Mouse (Mus musculus) liver, embryonic 13.5 days (tissue): ENCODE data around the gene Chit1. TPM values are rescaled to one million over a fixed set of nuclear protein-coding genes. Genes with fewer than 3 reads are reported as not detected.

Experiments used
- ATAC-seq: fragments of 200-750 bp; cut with Nextera tagmentation; 2 replicates; pipeline ENCODE4 v1.8.0; 2017; ENCODE audit warnings: low read depth, mild to moderate bottlenecking, moderate number of reproducible peaks, moderate library complexity
- DNase-seq: peaks from one replicate; pipeline ENCODE4 v3.0.0; 2022
- H3K27ac ChIP-seq: fragments of 300-500 bp; sonication (generic); 2 replicates; pipeline ENCODE4 v1.5.1; 2015; ENCODE audit warnings: moderate library complexity, mild to moderate bottlenecking, inconsistent platforms
- H3K27me3 ChIP-seq: fragments of 300-500 bp; sonication (generic); 2 replicates; pipeline ENCODE4 v1.6.1; 2015; ENCODE audit warnings: mild to moderate bottlenecking, inconsistent platforms
- H3K36me3 ChIP-seq: fragments of 300-500 bp; sonication (generic); 2 replicates; pipeline ENCODE4 v1.6.1; 2015; ENCODE audit warnings: mild to moderate bottlenecking, inconsistent platforms
- H3K4me1 ChIP-seq: fragments of 300-500 bp; sonication (generic); replicated peaks from 2 replicates; pipeline ENCODE4 v1.6.1; 2015; ENCODE audit warnings: inconsistent platforms
- H3K4me2 ChIP-seq: fragments of 300-500 bp; sonication (generic); 2 replicates; pipeline ENCODE4 v1.6.1; 2015; ENCODE audit warnings: inconsistent platforms, mild to moderate bottlenecking, moderate library complexity
- H3K4me3 ChIP-seq: fragments of 300-500 bp; sonication (generic); replicated peaks from 2 replicates; pipeline ENCODE4 v1.5.1; 2015; ENCODE audit warnings: mild to moderate bottlenecking, inconsistent platforms
- H3K9ac ChIP-seq: fragments of 300-500 bp; sonication (generic); 2 replicates; pipeline ENCODE4 v1.6.1; 2015; ENCODE audit warnings: mild to moderate bottlenecking, inconsistent platforms
- H3K9me3 ChIP-seq: fragments of 300-500 bp; sonication (generic); replicated peaks from 2 replicates; pipeline ENCODE4 v1.6.1; 2016; ENCODE audit warnings: inconsistent platforms
- WGBS: fragments of 180-500 bp; shearing (Covaris S2); methylation state at CpG from one replicate; pipeline ENCODE4 v1.1.7; 2015; ENCODE audit not compliant: insufficient replicate concordance; 5-methylcytosine and 5-hydroxymethylcytosine counted together
- polyA plus RNA-seq: library from polyadenylated mRNA; unstranded; fragments of >200 nt; fragmentation: Nextera tagmentation; extraction: Ambion mirVana; gene quantifications from 2 replicates; pipeline ENCODE4 v1.2.1, GENCODE M21; 2015

Gene Chit1
- polyA plus RNA-seq, 1 experiment from 2014 or later, result 0.12 TPM

DNA sequence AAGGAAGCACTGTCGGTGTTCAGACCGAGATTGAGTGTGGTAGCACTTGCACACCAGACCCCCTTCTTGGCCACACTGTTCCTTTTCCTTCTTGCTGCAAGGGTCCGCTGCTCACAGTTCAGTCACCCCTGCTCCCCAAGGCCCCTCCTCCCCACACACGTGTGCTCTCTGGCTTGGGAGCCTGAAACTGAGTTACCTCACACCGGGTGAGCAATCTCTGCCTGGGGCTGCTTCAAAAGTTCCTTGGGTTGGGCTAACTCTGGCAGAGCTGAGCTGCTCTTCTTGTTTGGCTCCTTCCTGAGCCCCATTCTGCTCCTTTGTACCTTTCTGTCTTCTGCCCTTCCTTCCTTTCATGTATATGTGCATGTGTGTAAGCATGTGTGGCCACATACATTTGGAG is 2.5 kb downstream of the Chit1 start:
- H3K9ac ChIP-seq, result no peak overlapping the region
- H3K27me3 ChIP-seq, result peaks cover 22% of the 10 kb centered on the region
- ATAC-seq (no peak), DNase-seq (no peak)
- H3K4me1 ChIP-seq, result peaks cover 23% of the 10 kb centered on the region
- no peak overlapping the region for H3K27ac ChIP-seq
- H3K4me3 ChIP-seq, result no peak overlapping the region
- no peak overlapping the region for H3K4me2 ChIP-seq
- no peaks in the 10 kb centered on the region for H3K9me3 ChIP-seq
- WGBS, result 61% methylated on average over 5 of the region's 5 CpGs
- H3K36me3 ChIP-seq, result no peaks in the 10 kb centered on the region

- Histone ChIP-seq H3K4me1 (peaks cover 21% of the 10 kb centered on the region), H3K36me3 (no peaks in the 10 kb centered on the region), H3K4me2 (no peak overlapping the region), H3K9me3 (no peaks in the 10 kb centered on the region), H3K4me3 (no peak overlapping the region), H3K9ac (no peak overlapping the region), H3K27ac (no peak overlapping the region), H3K27me3 (peaks cover 22% of the 10 kb centered on the region)
- DNase-seq (no peak), ATAC-seq (no peak)
- WGBS, result 73% methylated on average over 7 of the region's 7 CpGs
Observed at GRCm38 (mm10) chr1:134114018-134114417, 3.0 kb downstream of the Chit1 start.

DNA sequence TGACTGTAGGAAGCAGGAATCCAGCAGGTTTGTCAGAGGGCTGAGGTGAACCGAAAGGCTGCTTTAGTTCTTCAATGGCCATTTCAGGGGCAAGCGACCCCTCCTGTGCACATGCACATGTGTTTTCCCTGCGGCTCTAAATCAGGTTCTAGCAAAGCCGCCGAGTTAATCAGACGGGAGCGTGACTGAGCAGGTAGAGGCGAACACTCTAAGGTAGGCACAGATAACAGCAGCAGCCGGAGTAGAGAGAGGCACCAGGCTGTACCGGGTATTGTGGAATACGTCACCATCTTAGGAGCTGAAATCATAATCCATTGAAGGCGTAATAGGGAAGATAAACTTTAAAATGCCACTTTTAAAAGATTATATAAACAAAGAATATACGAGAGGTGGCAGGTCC is 3.7 kb downstream of the Chit1 start:
- DNase-seq, result no peak
- H3K4me3 ChIP-seq, result no peak overlapping the region
- H3K27me3 ChIP-seq, result peaks cover 22% of the 10 kb centered on the region
- H3K27ac ChIP-seq, result no peak overlapping the region
- H3K36me3 ChIP-seq, result no peaks in the 10 kb centered on the region
- no peak overlapping the region for H3K4me2 ChIP-seq
- no peaks in the 10 kb centered on the region for H3K9me3 ChIP-seq
- no peak overlapping the region for H3K9ac ChIP-seq
- 71% methylated on average over 13 of the region's 13 CpGs for WGBS
- H3K4me1 ChIP-seq, result peaks cover 21% of the 10 kb centered on the region
- no peak for ATAC-seq

GRCm38 (mm10) chr1:134115424-134115823 is 4.4 kb downstream of the Chit1 start:
- no peak overlapping the region for H3K4me3 ChIP-seq
- ATAC-seq, result no peak

GRCm38 (mm10) chr1:134117110-134117509 is 6.1 kb downstream of the Chit1 start:
- Histone ChIP-seq H3K4me3 (no peak overlapping the region), H3K9ac (no peak overlapping the region), H3K9me3 (no peaks in the 10 kb centered on the region), H3K36me3 (no peaks in the 10 kb centered on the region), H3K27ac (no peak overlapping the region), H3K27me3 (peaks cover 37% of the 10 kb centered on the region), H3K4me2 (no peak overlapping the region), H3K4me1 (no peaks in the 10 kb centered on the region)
- ATAC-seq (no peak), DNase-seq (no peak)
- WGBS, result 71% methylated on average over 5 of the region's 5 CpGs

More at GRCm38 (mm10) chr1:134115424-134115823, 4.4 kb downstream of the Chit1 start:
- Histone ChIP-seq H3K4me2 (no peak overlapping the region), H3K27me3 (peaks cover 23% of the 10 kb centered on the region), H3K27ac (no peak overlapping the region), H3K36me3 (no peaks in the 10 kb centered on the region), H3K9ac (no peak overlapping the region), H3K4me1 (peaks cover 17% of the 10 kb centered on the region), H3K9me3 (no peaks in the 10 kb centered on the region)
- 59% methylated on average over 8 of the region's 8 CpGs for WGBS
- no peak for DNase-seq

DNA sequence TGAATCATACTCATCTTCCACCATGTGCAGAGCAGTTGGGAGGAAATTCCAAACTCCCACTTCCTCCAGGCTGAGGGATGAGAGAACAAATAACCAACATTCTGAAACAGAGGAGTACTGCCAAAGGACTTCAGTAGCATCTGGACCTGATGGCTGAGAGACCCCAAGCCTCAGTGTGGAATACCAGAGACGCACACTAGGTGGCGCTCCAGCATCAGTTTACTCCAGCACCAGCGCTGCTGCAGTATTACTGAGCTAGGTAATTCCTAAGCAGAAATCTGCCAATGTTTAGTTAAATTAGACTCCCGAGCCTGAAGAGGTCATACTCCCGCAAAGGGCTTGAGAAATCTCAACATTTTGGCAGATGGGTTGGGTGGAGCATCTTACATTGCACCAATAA is 9.1 kb downstream of the Chit1 start:
- H3K4me2 ChIP-seq, result no peak overlapping the region
- no peaks in the 10 kb centered on the region for H3K9me3 ChIP-seq
- peaks cover 31% of the 10 kb centered on the region for H3K27me3 ChIP-seq
- WGBS, result 1% methylated on average over 5 of the region's 5 CpGs
- no peak overlapping the region for H3K4me3 ChIP-seq
- DNase-seq (peak; percentile 57), ATAC-seq (no peak)
- H3K36me3 ChIP-seq, result no peaks in the 10 kb centered on the region
- no peak overlapping the region for H3K27ac ChIP-seq
- no peak overlapping the region for H3K9ac ChIP-seq
- no peaks in the 10 kb centered on the region for H3K4me1 ChIP-seq

DNA sequence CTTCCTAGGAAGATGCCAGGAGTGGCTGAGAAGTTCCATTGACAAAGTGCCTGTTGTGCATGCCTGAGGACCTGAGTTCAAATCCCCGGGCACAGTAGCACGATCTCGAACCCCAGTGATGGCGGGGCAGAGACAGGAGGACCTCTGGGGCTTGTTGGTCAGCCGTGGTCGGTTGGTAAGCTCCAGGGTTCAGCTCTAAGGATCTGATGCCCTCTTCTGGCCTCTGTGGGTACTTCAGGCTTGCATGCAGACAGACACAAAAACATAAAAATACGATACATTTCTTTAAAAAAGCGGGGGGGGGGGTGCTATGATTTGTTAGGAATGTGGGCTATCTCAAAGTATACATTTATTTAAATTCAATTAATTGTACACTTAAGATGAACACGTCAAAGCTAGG is 11.2 kb downstream of the Chit1 start:
- DNase-seq, result no peak
- 38% methylated on average over 9 of the region's 9 CpGs for WGBS
- ATAC-seq, result no peak

DNA sequence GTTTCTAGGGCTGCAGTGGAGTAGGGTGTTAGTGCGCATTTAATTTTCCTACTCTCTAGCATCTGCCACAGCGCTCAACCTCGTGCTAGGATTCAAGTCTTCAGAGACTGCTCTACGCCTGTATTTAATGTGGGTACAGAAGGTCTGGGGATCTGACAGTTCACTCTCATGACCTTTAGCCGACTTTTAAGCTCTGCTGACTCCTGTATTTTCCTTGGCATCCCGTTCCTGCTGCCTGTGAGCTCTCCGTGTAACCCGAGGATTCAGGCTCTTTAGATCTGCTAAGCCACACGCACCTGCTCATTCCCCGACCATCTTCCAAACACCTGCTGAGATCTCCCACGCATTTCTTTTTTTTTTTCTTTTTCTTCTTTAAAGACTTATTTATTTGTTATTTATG is 22.3 kb downstream of the Chit1 start:
- Histone ChIP-seq H3K9me3 (no peaks in the 10 kb centered on the region), H3K4me2 (no peak overlapping the region), H3K27me3 (no peaks in the 10 kb centered on the region), H3K36me3 (no peaks in the 10 kb centered on the region), H3K4me3 (no peak overlapping the region), H3K9ac (no peak overlapping the region), H3K4me1 (no peaks in the 10 kb centered on the region), H3K27ac (no peak overlapping the region)
- no peak for ATAC-seq
- no peak for DNase-seq
- 70% methylated on average over 11 of the region's 11 CpGs for WGBS

More for the DNA sequence above, 11.2 kb downstream of the Chit1 start:
- peaks cover 15% of the 10 kb centered on the region for H3K27me3 ChIP-seq
- H3K27ac ChIP-seq, result no peak overlapping the region
- H3K9ac ChIP-seq, result no peak overlapping the region
- no peak overlapping the region for H3K4me2 ChIP-seq
- no peaks in the 10 kb centered on the region for H3K4me1 ChIP-seq
- no peaks in the 10 kb centered on the region for H3K36me3 ChIP-seq
- no peak overlapping the region for H3K4me3 ChIP-seq
- H3K9me3 ChIP-seq, result no peaks in the 10 kb centered on the region

GRCm38 (mm10) chr1:134136351-134136750 is 25.3 kb downstream of the Chit1 start:
- no peak overlapping the region for H3K4me3 ChIP-seq
- WGBS, result 64% methylated on average over 3 of the region's 3 CpGs
- H3K9ac ChIP-seq, result no peak overlapping the region
- no peak overlapping the region for H3K4me2 ChIP-seq
- H3K27ac ChIP-seq, result no peak overlapping the region
- DNase-seq, result no peak
- H3K9me3 ChIP-seq, result no peaks in the 10 kb centered on the region
- H3K27me3 ChIP-seq, result no peaks in the 10 kb centered on the region
- no peak for ATAC-seq
- no peaks in the 10 kb centered on the region for H3K36me3 ChIP-seq
- H3K4me1 ChIP-seq, result no peaks in the 10 kb centered on the region

DNA sequence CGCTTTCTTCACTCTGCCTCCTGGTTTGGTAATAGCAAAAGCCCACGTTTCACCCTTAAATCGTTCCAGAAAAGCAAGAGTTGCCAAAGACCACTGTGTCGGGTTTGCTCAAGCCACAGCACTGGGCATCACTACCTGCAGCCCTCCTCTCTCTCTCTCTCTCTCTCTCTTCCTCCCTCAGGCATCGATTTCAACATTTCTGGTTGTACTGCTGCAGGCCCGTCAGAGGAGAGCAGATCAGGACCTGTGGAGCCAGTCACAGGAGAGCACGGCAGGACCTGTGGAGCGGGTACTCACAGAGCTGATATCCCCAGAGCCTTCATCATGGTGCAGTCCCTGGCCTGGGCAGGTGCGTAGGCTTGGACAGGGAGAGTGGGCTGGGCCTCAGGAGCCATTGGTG is 27.4 kb downstream of the Chit1 start:
- no peak overlapping the region for H3K27ac ChIP-seq
- H3K4me3 ChIP-seq, result no peak overlapping the region
- DNase-seq (no peak), ATAC-seq (no peak)
- peaks cover 6% of the 10 kb centered on the region for H3K27me3 ChIP-seq
- H3K4me1 ChIP-seq, result no peaks in the 10 kb centered on the region
- WGBS, result 73% methylated on average over 9 of the region's 9 CpGs
- no peak overlapping the region for H3K9ac ChIP-seq
- no peaks in the 10 kb centered on the region for H3K36me3 ChIP-seq
- no peak overlapping the region for H3K4me2 ChIP-seq
- no peaks in the 10 kb centered on the region for H3K9me3 ChIP-seq

- ATAC-seq (no peak), DNase-seq (no peak)
- peaks cover 9% of the 10 kb centered on the region for H3K27me3 ChIP-seq
- H3K4me2 ChIP-seq, result no peak overlapping the region
- H3K9ac ChIP-seq, result no peak overlapping the region
- no peaks in the 10 kb centered on the region for H3K4me1 ChIP-seq
- H3K27ac ChIP-seq, result no peak overlapping the region
- 66% methylated on average over 4 of the region's 4 CpGs for WGBS
- no peaks in the 10 kb centered on the region for H3K9me3 ChIP-seq
- no peak overlapping the region for H3K4me3 ChIP-seq
- no peaks in the 10 kb centered on the region for H3K36me3 ChIP-seq
Observed at GRCm38 (mm10) chr1:134142363-134142794, 31.3 kb downstream of the Chit1 start.

DNA sequence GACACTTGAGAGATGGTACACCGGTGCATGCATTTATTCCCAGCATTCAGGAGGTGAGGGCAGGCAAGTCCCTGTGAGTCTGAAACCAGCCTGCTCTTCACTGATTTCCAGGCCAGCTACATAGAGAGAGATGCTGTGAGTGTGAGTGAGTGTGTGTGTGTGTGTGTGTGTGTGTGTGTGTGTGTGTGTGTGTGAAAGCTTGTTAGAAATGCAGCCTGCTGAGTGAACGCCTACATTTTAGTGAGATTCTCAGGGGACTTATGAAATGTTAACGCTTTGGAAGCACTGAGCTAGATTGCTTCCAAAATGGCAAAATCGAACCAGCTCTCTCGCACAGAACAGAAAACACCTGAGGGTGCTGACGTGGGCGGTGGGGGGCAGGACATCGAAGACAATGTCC is 35.0 kb downstream of the Chit1 start:
- WGBS, result 73% methylated on average over 8 of the region's 8 CpGs
- no peak for DNase-seq
- H3K4me2 ChIP-seq, result no peak overlapping the region
- H3K4me1 ChIP-seq, result peaks cover 9% of the 10 kb centered on the region
- no peak for ATAC-seq
- H3K36me3 ChIP-seq, result no peaks in the 10 kb centered on the region
- H3K9ac ChIP-seq, result no peak overlapping the region
- H3K27ac ChIP-seq, result no peak overlapping the region
- peaks cover 9% of the 10 kb centered on the region for H3K27me3 ChIP-seq
- H3K4me3 ChIP-seq, result no peak overlapping the region
- H3K9me3 ChIP-seq, result no peaks in the 10 kb centered on the region
